Mouse (Mus musculus) brain, embryonic 18.5 days (tissue): ENCODE results near the gene Krt222.
"Not testable (repeated sequence)": the region's sequence is repeated elsewhere in the genome, so short reads cannot be mapped to it uniquely, and the experiment has no call there.

Source experiments
- DNase-seq: peaks from one replicate; pipeline ENCODE4 v3.0.0-alpha.2; 2012; ENCODE audit warnings: low read depth, low spot score

Krt222 gene

GRCm38 (mm10) chr11:99243820-99244374 is at the start of gene Krt222:
Gene Krt222 (minus strand): TSS chr11:99244085.
- no peak for DNase-seq

- DNase-seq, result no peak
Measured at GRCm38 (mm10) chr11:99292846-99293245, 49.0 kb upstream of the Krt222 start.

- DNase-seq, result no peak
Measured at GRCm38 (mm10) chr11:99284833-99285312, 41.0 kb upstream of the Krt222 start, which contains the start of gene Krt24. Gene Krt24 (minus strand): TSS chr11:99285262.

GRCm38 (mm10) chr11:99284011-99284410 is 40.1 kb upstream of the Krt222 start:
- no peak for DNase-seq

GRCm38 (mm10) chr11:99283334-99283733 is 39.4 kb upstream of the Krt222 start:
- no peak for DNase-seq

GRCm38 (mm10) chr11:99281116-99281515 is 37.2 kb upstream of the Krt222 start:
- no peak for DNase-seq

- no peak for DNase-seq
Measured at GRCm38 (mm10) chr11:99279986-99280385, 36.1 kb upstream of the Krt222 start.

- DNase-seq, result no peak
Measured at GRCm38 (mm10) chr11:99276786-99277185, 32.9 kb upstream of the Krt222 start.

GRCm38 (mm10) chr11:99275624-99276023 is 31.7 kb upstream of the Krt222 start:
- no peak for DNase-seq

GRCm38 (mm10) chr11:99272721-99273120 is 28.8 kb upstream of the Krt222 start:
- DNase-seq, result no peak

GRCm38 (mm10) chr11:99269192-99269591 is 25.3 kb upstream of the Krt222 start:
- no peak for DNase-seq

- DNase-seq, result no peak
Measured at GRCm38 (mm10) chr11:99265796-99266195, 21.9 kb upstream of the Krt222 start.

- no peak for DNase-seq
Measured at GRCm38 (mm10) chr11:99265220-99265619, 21.3 kb upstream of the Krt222 start.

GRCm38 (mm10) chr11:99256213-99256612 is 12.3 kb upstream of the Krt222 start:
- DNase-seq, result no peak

GRCm38 (mm10) chr11:99255316-99255715 is 11.4 kb upstream of the Krt222 start:
- DNase-seq, result no peak

GRCm38 (mm10) chr11:99253893-99254292 is 10.0 kb upstream of the Krt222 start:
- no peak for DNase-seq

GRCm38 (mm10) chr11:99252671-99253070 is 8.8 kb upstream of the Krt222 start:
- DNase-seq, result no peak

- DNase-seq, result no peak
Measured at GRCm38 (mm10) chr11:99250666-99251065, 6.8 kb upstream of the Krt222 start.

- no peak for DNase-seq
Measured at GRCm38 (mm10) chr11:99250241-99250640, 6.4 kb upstream of the Krt222 start.

- DNase-seq, result no peak
Measured at GRCm38 (mm10) chr11:99249115-99249514, 5.2 kb upstream of the Krt222 start.

- no peak for DNase-seq
Measured at GRCm38 (mm10) chr11:99247916-99248315, 4.0 kb upstream of the Krt222 start.

GRCm38 (mm10) chr11:99244519-99244918 is 634 bp upstream of the Krt222 start:
- not testable (repeated sequence) for DNase-seq

GRCm38 (mm10) chr11:99243200-99243819 is 575 bp downstream of the Krt222 start:
- no peak for DNase-seq
